Mouse (Mus musculus) ES-CJ7 (cell line): ENCODE measurements around the gene Fgd2.
"Not testable (repeated sequence)": the region's sequence is repeated elsewhere in the genome, so short reads cannot be mapped to it uniquely, and the experiment has no call there.

Experiments
- DNase-seq: peaks from one replicate; pipeline ENCODE4 v3.0.0; 2011; ENCODE audit warnings: low read depth, low spot score

Gene Fgd2

DNA sequence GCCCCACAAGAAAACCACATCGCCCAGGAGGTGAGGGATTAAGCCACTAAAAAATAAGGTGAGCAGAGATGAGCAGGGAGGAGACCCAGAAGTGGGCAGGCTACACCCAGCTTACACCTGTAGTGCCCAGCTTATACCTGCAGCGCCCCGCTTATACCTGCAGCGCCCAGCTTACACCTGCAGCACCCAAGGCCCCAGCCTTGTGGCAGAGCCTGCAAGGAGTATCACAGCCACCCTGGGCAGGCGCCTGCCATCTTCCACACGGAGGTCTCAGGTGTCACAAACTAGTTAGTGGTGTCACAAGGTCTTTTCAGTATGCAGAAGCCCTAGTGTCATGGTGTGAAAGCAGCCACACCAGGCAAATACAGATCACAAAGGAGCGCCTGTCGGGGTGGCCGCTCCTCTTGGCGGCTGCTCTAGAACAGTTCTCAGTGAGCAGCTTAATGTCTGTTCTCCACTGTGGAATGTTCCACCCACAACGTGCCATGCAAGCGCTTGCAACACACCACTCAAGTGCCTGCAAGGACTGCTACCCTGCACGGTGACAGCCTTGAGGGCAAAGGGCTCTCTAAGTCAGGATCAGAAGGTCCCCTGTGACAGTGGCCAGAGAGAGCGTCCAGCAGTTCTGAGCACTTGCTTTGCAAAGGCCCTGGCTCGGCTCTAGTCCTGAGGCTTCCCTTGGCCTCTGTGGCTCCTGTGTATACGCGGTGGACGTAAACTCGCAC, 24.3 kb upstream of the Fgd2 start:
- DNase-seq, result no peak

DNA sequence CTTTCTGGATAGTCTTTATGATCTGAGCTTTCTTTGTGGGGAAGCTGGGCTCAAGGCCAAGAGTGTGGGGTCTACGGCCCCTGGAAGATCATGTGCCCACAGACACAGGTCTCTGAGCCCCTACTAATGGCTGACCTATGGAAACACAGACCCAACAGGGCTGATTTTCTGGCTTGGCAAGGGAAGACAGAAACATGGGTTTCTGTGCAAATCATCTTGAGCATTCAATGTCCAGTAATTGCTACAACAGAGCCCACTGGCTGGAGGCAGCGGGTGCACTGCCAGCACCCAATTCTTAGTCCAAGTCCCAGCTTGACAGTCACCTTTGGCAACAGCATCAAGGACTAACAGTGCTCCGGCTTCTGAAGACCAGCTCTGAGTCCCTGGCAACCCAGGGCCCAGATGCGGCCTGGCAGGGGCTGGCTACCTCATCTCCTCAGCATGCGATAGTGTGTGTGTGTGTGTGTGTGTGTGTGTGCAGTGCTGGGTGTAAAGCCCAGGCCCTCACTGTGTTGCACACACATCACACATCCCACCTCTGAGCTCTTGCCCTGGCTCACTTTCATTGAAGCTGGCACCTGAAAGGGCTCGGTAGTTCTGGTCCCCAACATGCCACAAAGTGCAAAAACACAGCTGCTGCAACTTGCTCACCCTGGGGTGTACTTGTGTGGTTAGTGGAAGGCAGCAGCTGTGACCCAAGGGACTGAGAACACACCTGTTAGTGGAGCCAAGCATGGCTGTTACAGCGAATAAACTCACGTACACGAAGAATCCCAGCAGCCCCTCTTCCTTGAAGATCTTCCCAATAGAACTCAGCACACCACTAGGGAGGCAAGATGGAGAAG, 22.5 kb upstream of the Fgd2 start:
- DNase-seq, result no peak

DNA sequence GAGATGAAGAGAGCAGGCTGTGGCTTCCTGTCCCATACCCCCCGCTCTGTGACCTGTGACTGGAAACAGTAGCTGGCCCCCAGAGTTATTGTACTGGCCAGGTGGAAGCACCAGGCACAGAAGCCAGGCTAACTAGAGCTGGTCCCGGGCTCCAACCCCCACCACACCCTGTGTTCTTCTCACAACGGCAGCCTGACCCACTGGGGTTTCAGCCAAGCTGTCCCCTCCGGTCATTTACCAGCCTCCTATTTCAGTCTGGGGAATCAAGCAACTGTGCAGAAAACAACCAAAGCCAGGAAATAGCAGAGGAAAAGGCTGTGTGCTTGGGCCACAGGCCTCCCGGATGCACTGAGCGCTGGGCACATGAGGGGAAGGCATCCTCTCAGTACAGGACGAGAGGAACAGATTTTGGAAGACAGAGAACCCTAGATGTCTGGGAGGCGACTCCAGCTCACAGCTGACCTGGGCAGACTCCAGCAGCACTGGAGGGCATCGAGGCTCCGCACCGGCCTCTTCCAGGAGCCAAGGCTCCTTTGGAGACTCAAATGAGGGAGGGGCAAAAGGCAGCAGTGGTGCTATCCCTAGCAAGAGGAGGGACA, 21.4 kb upstream of the Fgd2 start:
- DNase-seq, result no peak

DNA sequence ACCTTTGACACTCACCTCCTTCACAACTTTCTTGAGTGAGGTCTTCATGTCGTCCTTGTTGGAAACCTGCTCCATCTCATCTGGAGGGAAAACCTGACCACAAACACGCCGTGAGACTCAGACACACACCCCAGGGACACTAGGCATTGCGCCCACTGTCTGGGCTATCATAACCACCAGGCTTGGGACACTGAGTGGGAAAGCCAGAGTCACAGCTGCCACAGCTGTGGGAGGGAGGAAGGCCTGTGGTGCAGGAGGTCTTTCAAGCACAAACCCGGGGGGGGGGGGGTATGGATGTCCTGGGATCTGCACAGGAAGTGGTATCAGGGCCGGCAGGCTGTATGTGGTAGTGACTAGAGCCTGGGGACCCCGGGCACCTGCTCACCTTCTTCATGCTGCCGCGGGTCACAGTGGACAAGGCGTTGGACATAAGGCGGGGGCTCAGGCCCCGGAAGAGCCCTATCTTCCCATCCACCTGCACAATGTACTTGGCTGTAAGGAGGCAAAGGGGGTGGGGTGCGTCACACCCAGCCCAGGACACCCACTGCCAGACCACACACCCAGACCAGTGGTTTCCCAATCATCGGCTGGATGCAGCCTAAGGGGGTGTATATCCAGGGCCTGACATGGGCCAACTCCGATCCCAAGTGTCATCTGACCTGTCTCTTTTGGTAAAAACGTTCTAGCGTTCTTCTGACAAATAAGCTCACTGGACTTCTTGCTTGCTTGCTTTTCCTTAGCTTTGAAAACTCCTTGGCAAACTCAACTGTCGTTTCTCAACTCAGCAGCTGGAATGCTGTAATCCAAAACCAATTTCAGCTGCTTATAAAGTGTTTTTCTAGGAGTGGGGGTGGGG, 20.1 kb upstream of the Fgd2 start:
- no peak for DNase-seq

DNA sequence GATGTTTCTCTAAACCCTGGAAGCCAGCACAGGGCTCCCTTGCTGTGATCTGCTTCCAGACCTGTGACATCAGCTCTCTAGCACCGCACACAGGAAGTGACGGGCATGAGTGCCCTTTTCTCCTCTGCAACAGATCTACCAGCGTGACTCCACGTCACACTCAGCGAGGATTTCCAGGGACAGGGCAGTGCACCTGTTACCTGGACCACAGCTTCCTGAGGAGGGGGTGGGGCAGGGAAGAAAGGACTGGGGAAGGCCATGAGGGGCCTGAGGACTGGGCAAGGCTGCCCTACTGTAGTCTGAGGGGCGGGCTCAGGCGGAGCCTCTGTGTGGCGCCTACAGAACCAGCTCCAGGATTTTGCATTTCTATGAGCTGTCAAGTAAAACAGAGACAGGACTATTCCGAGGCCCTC, 19.1 kb upstream of the Fgd2 start:
- DNase-seq, result peak; percentile 66

DNA sequence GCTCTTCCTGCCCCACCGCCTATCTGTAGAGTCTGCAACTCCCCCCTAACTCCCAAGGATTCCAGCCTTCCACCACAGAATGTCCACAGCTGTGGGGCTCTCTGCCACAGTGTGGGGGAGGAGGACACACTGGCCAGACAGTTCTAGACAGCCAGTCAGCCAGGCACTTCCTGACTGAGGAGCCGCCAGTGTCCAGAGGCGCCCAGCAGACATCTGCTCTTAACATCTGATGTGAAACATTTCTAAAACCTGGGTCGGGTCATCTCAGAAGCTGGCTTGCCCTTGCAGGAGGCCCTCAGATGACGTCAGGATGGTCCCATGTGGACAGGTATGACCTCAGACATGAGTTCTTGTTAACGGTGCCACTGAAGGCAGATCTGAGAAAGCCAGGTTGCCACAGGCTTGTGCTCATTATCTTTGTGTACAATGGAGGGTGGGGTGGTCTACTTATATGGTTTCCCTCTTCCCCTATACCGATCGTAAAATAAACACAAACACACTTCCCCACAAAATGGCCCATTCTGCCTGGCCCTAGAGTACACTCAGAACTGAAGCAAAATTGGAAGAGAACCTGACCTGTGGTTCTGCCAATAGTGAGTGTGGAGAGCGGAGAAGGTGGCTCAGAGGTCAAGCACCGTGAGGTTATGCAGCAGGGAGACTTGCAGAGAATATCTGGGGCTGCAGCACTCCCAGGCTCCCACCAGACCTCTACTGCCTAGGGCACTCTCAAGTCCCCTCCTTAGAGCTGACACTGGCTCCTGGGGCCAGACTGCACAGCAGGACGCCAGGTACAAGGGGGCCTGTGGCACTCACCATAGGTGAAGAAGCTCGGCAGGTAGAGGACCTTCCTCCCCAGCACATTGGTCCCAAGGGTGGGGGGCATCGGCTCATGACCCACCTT, 18.5 kb upstream of the Fgd2 start:
- DNase-seq, result no peak

DNA sequence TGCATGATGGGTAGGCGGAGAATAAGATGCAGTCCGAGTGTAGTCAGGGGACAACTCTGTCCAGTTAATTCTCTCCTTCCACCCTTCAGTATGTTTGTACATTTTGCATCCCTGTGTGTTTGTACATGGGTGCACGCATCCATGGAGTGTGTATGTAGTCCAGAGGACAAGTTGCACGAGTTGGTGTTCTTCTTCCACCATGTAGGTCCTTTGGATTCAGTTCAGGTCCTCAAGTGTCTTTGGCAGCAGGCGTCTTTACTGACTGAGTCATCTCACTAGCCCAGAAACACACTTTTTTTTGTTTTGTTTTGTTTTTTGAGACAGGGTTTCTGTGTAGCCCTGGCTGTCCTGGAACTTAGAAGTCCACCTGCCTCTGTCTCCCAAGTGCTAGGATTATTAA, 17.5 kb upstream of the Fgd2 start:
- no peak for DNase-seq

DNA sequence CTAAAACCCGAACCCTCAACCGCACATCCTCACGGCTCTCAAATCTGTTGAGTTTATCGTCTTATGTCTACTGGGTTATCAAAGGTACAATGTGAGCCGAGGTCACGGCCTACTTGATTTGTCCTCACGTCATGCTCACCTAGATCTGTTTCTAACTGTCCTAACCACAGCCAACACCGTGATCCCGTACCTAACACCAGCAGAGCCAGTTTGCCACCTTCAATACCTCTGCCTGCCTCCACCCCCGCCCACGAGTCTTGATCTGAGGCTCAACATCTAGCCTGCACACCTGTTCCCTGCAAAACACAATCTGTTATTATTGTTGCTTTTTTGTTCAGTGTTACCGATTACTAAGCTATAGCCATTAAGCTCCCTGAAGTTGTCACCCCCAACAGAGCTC, 15.4 kb upstream of the Fgd2 start:
- DNase-seq, result no peak

DNA sequence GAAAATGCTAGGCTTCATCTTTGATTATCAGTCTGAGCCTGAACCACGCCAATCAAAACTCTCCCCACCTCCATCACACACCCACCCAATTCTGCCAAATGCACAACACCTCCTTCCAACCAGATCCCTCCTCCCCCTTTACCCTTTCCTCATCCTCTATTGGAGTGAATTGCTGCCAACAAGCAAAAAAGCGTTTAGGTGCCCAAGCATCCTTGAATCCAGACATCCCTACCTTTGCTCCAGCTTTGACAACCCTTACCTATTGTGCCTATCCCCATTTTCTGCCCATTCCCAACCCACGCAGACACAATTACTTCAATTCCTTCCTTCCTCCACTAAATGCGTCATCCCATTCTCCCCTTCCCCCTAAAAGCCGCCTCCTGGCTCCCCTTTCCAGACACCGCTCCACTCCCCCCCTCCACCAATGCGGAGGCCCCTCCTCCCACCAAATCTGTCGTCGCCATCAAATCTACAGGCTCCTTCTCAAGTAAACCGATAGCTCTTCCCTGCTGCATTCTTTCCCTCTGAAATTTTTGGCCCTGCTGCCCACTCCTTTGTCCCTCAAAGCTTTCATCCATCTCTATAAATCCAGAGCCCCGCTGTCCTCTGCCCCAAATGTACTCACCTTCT, 14.1 kb upstream of the Fgd2 start:
- DNase-seq, result no peak

DNA sequence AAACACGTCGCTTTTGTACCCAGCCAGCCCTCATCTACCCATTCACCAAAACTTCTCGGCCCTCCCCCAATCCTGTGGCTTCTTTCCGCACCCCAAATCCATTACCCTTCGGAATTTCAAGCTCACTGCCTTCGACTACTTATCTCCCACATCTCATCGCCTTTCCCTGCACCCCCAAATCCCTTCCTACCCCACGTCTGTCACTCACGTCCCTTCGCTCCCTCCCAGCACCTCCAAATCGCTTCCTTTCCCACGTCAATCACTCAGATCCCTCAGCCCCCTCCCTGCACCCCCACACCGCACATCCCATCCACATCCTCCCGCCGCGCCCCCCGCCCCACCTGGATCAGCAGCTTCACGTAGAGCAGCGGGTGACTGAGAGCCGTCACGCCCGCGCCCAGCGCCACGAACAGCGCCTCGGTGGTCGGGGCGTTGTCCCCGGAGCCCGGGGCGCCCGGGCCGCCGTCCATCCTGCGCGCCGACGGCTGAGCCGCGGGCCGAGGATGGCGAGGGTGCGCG, 13.5 kb upstream of the Fgd2 start:
- DNase-seq, result no peak

DNA sequence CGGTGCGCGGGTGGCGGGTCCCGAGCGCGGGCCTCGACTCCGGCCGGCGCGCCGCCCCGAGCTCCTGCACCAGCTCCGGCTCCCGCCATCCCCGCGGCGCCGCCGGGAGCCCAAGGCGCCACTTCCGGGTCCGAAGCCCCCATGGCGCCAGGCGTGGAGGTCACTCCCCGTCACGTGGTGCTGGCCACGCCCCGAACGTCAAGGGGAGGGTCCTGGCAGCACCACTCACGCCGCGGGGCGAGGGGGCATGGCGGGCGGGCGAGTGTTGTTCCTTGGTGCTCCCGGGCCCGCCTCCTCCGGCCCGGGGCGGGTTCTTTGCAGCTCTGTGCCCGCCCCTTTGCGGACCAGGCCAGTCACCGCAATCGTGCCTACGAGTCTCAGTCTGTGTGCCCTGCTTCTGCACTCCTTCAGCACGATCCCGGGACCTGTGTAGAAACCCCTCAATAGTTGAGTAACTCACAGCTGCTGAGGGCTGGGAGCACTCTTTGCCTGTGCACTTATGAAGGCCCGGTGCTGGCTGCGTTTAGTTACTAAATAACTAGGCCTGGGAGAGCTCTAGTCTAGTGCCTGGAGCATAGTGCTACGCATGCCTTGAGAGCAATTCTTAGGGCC, 13.0 kb upstream of the Fgd2 start, which contains the start of gene Mtch1:
Mtch1 (minus strand) TSS at position 290 of the 612 bp plus-strand sequence.
- DNase-seq, result peak; percentile 97

DNA sequence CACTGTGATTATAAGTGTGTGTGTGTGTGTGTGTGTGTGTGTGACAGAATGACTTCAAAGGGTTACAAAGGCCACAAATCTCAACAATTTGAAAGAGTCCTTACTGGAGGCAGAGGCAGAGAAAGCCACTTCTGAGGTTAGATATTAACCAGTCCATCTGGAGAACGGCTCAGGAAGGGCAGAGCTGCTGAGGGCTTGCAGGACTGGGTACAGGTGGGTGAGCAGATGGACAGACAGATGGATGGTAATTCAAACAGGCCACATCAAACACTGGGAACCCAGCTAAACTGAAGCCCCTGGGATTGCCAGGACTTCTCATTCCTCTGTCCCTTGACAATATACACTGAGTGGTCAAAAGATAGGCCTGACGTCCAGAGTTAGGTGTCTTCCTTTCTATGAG, 11.7 kb upstream of the Fgd2 start:
- DNase-seq, result no peak

DNA sequence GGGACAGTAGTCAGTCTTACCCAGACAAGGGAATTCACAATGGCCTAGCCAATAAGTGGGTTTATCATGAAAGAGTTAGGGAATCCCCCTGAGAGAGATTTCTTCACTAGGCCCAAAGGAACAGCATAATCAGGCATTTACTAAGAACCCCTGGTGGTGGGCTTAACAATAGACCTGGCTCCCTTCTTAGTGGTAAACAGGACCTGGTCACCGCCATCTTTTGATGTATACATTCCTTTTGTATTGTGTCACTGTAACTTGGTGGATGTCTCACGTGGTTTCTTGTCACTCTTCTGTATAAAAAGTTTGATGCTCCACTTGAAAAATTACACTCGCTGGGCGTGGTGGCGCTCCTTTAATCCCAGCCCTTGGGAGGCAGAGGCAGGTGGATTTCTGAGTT, 9.7 kb upstream of the Fgd2 start:
- DNase-seq, result not testable (repeated sequence)

DNA sequence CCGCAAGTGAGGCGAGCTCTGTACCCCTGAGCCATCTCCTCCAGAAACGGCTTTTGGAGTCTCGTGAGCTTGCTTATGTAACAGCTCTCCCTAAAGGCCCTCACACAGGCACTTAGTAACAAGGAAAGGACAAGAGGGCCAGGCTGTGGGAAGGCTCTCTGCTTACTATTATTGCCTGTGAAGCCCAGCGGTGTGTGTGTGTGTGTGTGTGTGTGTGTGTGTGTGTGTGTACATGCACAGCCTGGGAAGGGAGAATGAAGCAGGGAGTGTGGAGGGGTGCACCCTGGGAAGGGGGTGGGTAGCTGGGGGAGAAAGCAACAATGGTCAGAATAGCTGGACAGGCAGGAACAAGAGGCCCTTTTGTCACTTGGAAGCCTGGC, 5.3 kb upstream of the Fgd2 start:
- DNase-seq, result no peak

DNA sequence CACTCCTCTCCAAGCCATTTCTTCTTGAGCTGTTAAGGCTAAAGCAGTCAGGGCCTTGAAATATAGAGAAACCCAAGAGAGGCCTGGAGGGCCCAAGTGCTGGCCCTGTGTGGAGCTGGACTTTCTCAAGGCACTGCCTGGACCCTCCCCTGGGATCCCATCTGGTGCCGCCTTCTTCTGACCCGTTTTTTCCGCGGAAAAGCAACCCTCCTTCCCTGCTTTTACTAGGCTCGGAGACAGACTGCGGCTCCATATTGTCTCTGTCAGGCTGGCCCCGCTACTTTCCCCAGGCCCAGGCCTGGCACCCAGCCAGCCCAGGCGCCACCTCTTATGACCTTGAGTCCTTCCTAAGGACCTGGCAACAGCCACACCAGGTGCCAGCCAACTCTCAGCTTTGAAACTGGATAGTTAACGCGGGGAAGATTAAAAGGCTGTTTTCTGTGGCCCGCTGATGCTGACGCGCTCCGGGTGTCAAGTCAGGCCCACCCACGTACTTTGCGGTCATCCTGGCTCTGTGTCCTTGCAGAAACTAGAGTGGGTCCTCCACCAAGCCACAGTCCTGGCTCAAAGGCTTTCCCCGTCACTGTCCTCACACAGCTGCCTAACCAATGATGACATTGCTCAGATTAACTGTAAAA, 4.8 kb upstream of the Fgd2 start:
- no peak for DNase-seq

DNA sequence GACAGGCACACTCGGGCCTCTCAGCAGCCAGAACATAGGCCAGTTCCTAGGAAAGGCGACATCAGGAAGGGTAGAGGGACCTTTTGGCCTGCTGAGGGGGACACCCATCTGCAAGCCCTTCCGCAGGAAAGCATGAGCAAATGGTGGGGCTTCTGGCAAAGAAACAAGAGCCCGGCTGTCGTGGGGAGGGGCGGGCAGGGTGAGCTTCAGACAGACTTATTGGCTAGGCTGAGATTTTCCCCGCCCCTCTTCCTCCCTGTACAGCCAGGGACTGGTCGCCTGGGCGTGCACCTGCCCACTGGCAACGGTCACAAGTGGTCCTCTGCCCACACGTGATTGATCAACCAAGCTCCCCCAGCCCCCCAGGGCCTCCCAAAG, 4.2 kb upstream of the Fgd2 start:
- DNase-seq, result peak; percentile 58

DNA sequence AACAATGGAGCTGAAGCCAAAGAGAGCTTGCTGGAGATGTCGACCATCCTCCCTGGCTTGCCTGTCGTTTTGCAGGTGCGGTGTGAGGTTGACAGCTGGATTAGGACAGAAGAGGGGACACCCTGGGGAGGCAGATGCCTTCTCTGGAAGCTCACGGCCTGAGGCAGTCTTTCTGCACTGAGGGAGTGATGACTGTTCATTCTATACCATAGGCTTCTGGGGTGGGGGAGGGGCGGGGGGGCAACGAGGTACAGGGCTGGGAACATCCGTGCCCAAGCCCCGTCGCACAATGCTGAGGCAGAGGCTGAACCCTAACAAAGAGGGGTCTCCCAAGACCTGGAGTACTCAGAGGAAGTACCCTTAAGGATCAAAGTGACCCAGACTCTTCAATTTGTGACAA, 3.8 kb upstream of the Fgd2 start:
- no peak for DNase-seq

DNA sequence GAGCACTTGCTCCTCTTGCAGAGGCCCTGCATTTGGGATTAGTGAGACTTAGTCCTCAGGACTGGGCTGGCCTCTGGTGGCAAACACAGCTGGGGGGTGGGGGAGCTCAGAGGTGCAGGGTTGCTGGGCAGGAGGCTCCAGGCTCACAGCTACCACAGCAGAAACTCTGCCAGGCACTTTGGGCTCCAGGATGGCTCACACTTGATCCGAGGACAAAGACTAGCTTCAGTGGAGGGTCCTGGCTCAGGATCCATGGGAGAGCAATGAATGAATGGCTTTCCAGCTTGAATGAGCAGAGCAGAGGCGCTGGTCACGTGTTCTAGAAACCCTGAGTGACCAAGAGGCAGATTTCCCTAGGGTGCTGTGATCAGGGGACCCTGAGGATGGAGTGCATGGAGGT, 1.8 kb upstream of the Fgd2 start:
- no peak for DNase-seq
